Mouse (Mus musculus) liver, embryonic 12.5 days (tissue): ENCODE results near the gene Olfml1. TPM values are rescaled to one million over a fixed set of nuclear protein-coding genes. Genes with fewer than 3 reads are reported as not detected.

Experiments used
- ATAC-seq: fragments of 200-750 bp; cut with Nextera tagmentation; 2 replicates; pipeline ENCODE4 v1.8.0; 2017; ENCODE audit warnings: moderate number of reproducible peaks, mild to moderate bottlenecking, moderate library complexity
- H3K27ac ChIP-seq: fragments of 300-500 bp; sonication (generic); 2 replicates; pipeline ENCODE4 v1.5.1; 2016; ENCODE audit warnings: mild to moderate bottlenecking
- H3K27me3 ChIP-seq: fragments of 300-500 bp; sonication (generic); replicated peaks from 2 replicates; pipeline ENCODE4 v1.6.1; 2016; ENCODE audit warnings: mild to moderate bottlenecking, moderate library complexity
- H3K36me3 ChIP-seq: fragments of 300-500 bp; sonication (generic); 2 replicates; pipeline ENCODE4 v1.6.1; 2016; ENCODE audit warnings: mild to moderate bottlenecking, moderate library complexity
- H3K4me1 ChIP-seq: fragments of 300-500 bp; sonication (generic); 2 replicates; pipeline ENCODE4 v1.6.1; 2016
- H3K4me2 ChIP-seq: fragments of 300-500 bp; sonication (generic); 2 replicates; pipeline ENCODE4 v1.6.1; 2016; ENCODE audit warnings: mild to moderate bottlenecking, moderate library complexity
- H3K4me3 ChIP-seq: fragments of 300-500 bp; sonication (generic); 2 replicates; pipeline ENCODE4 v1.5.1; 2016; ENCODE audit warnings: mild to moderate bottlenecking, moderate library complexity
- H3K9ac ChIP-seq: fragments of 300-500 bp; sonication (generic); 2 replicates; pipeline ENCODE4 v1.6.1; 2016; ENCODE audit warnings: mild to moderate bottlenecking, moderate library complexity
- H3K9me3 ChIP-seq: fragments of 300-500 bp; sonication (generic); replicated peaks from 2 replicates; pipeline ENCODE4 v1.6.1; 2016; ENCODE audit warnings: mild to moderate bottlenecking, moderate library complexity
- WGBS: fragments of 180-500 bp; shearing (Covaris S2); methylation state at CpG from one replicate; pipeline ENCODE4 v1.1.7; 2016; ENCODE audit not compliant: insufficient replicate concordance; 5-methylcytosine and 5-hydroxymethylcytosine counted together
- polyA plus RNA-seq: library from polyadenylated mRNA; unstranded; fragments of >200 nt; fragmentation: Nextera tagmentation; extraction: Ambion mirVana; gene quantifications from 2 replicates; pipeline ENCODE4 v1.2.1, GENCODE M21; 2016

Gene Olfml1
- polyA plus RNA-seq, 1 experiment from 2014 or later = 2.8 TPM

GRCm38 (mm10) chr7:107624432-107624831 is 57.2 kb downstream of the Olfml1 start:
- Histone ChIP-seq H3K4me2 (no peak overlapping the region), H3K4me1 (0 out of 2 replicates have a peak, but pooled peaks cover 9% of the 10 kb centered on the region), H3K9me3 (no peaks in the 10 kb centered on the region), H3K27me3 (no peaks in the 10 kb centered on the region), H3K9ac (no peak overlapping the region), H3K4me3 (no peak overlapping the region), H3K36me3 (no peaks in the 10 kb centered on the region), H3K27ac (no peak overlapping the region)
- 37% methylated on average over 3 of the region's 3 CpGs for WGBS
- 0 out of 2 replicates have a peak, but pooled peaks have one; percentile 24 for ATAC-seq

- Histone ChIP-seq H3K9me3 (no peaks in the 10 kb centered on the region), H3K27ac (no peak within 1 kb of the TSS), H3K4me3 (no peak within 1 kb of the TSS), H3K36me3 (no peaks in the 10 kb centered on the region), H3K27me3 (no peaks in the 10 kb centered on the region), H3K4me1 (0 out of 2 replicates have a peak, but pooled peaks cover 6% of the 10 kb centered on the region), H3K9ac (no peak within 1 kb of the TSS), H3K4me2 (no peak within 1 kb of the TSS)
- WGBS = 82% methylated on average over 2 of the region's 2 CpGs
- no peak for ATAC-seq
Observed at GRCm38 (mm10) chr7:107625061-107625460, 57.8 kb downstream of the Olfml1 start, which contains the start of gene 5330417H12Rik. 5330417H12Rik (minus strand) TSS chr7:107625161.

- H3K4me2 ChIP-seq = no peak overlapping the region
- H3K27me3 ChIP-seq = no peaks in the 10 kb centered on the region
- H3K36me3 ChIP-seq = no peaks in the 10 kb centered on the region
- H3K9ac ChIP-seq = no peak overlapping the region
- 0 out of 2 replicates have a peak, but pooled peaks cover 4% of the 10 kb centered on the region for H3K4me1 ChIP-seq
- H3K4me3 ChIP-seq = no peak overlapping the region
- no peak overlapping the region for H3K27ac ChIP-seq
- no peaks in the 10 kb centered on the region for H3K9me3 ChIP-seq
- no peak for ATAC-seq
- 60% methylated on average over 6 of the region's 6 CpGs for WGBS
Observed at GRCm38 (mm10) chr7:107625781-107626180, 58.5 kb downstream of the Olfml1 start.

GRCm38 (mm10) chr7:107628383-107628782 is 61.1 kb downstream of the Olfml1 start:
- Histone ChIP-seq H3K9ac (no peak overlapping the region), H3K27ac (no peak overlapping the region), H3K9me3 (no peaks in the 10 kb centered on the region), H3K4me2 (no peak overlapping the region), H3K36me3 (no peaks in the 10 kb centered on the region), H3K4me1 (0 out of 2 replicates have a peak, but pooled peaks cover 4% of the 10 kb centered on the region), H3K4me3 (no peak overlapping the region), H3K27me3 (no peaks in the 10 kb centered on the region)
- ATAC-seq = no peak

- H3K4me2 ChIP-seq = no peak overlapping the region
- no peaks in the 10 kb centered on the region for H3K36me3 ChIP-seq
- no peak overlapping the region for H3K4me3 ChIP-seq
- 83% methylated on average over 4 of the region's 4 CpGs for WGBS
- no peak for ATAC-seq
- H3K9me3 ChIP-seq = no peaks in the 10 kb centered on the region
- H3K4me1 ChIP-seq = no peaks in the 10 kb centered on the region
- no peak overlapping the region for H3K27ac ChIP-seq
- H3K9ac ChIP-seq = no peak overlapping the region
- H3K27me3 ChIP-seq = no peaks in the 10 kb centered on the region
Observed at GRCm38 (mm10) chr7:107633201-107633600, 66.0 kb downstream of the Olfml1 start.

- H3K9ac ChIP-seq = no peak overlapping the region
- H3K27me3 ChIP-seq = no peaks in the 10 kb centered on the region
- no peak overlapping the region for H3K4me3 ChIP-seq
- WGBS = 66% methylated on average over 7 of the region's 7 CpGs
- no peaks in the 10 kb centered on the region for H3K9me3 ChIP-seq
- no peaks in the 10 kb centered on the region for H3K36me3 ChIP-seq
- no peak overlapping the region for H3K4me2 ChIP-seq
- H3K27ac ChIP-seq = no peak overlapping the region
- ATAC-seq = no peak
- no peaks in the 10 kb centered on the region for H3K4me1 ChIP-seq
Observed at GRCm38 (mm10) chr7:107637398-107637797, 70.2 kb downstream of the Olfml1 start.

GRCm38 (mm10) chr7:107638026-107638425 is 70.8 kb downstream of the Olfml1 start:
- no peak overlapping the region for H3K4me2 ChIP-seq
- H3K4me1 ChIP-seq = no peaks in the 10 kb centered on the region
- 75% methylated on average over 5 of the region's 5 CpGs for WGBS
- H3K9ac ChIP-seq = no peak overlapping the region
- H3K36me3 ChIP-seq = no peaks in the 10 kb centered on the region
- H3K4me3 ChIP-seq = no peak overlapping the region
- ATAC-seq = no peak
- H3K27me3 ChIP-seq = no peaks in the 10 kb centered on the region
- H3K9me3 ChIP-seq = no peaks in the 10 kb centered on the region
- H3K27ac ChIP-seq = no peak overlapping the region

Other genes with a start within 250 kb of the Olfml1 start
- 1.0 and 1.6 TPM in 2 replicates for gene Syt9, start 196.7 kb upstream of the Olfml1 start, polyA plus RNA-seq
- 3.9 and 4.0 TPM in 2 replicates for gene Ppfibp2, start 27.8 kb downstream of the Olfml1 start, polyA plus RNA-seq
- not detected in 2 replicates for gene 5330417H12Rik, start 57.7 kb downstream of the Olfml1 start, polyA plus RNA-seq
- gene Cyb5r2, start 190.6 kb downstream of the Olfml1 start, polyA plus RNA-seq = 0.04 and 0.05 TPM in 2 replicates
- not detected in 2 replicates for gene Ovch2, start 233.8 kb downstream of the Olfml1 start, polyA plus RNA-seq
- not detected in 2 replicates for gene Olfr467, start 244.8 kb downstream of the Olfml1 start, polyA plus RNA-seq